Mouse (Mus musculus): ENCODE measurements around the gene Resf1.

DNA sequence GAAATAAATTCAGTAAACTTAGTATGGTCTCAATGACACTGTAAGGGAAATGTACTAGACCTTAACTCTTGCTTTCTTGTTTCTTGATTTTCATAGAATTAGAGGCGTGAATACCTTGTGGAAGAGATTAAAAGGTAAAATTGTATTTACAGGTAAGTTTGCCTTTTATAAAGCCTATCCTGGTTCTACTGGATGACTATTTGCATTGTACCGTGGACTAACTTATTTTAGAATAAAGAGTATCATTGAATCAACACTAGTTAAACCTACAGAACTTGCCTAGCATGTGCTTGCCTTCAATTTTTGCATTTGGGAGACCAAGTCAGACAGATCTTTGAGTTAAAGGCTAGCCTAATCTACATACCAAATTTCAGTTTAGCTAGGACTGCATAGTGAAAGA lies 1.0 kb downstream of the Resf1 start:
- TF ChIP-seq POLR2A (IDR thresholded peaks at IDR 0.05; ENCODE audit: control insufficient read depth, low read depth, low read length) (no peak), CTCF (IDR thresholded peaks at IDR 0.05; ENCODE audit: control insufficient read depth, insufficient read depth, insufficient replicate concordance, low read depth, low read length) (no peak)
